Mouse (Mus musculus): Measurements from ENCODE around the gene Srsf5.

- TF ChIP-seq CTCF (conservative IDR thresholded peaks at IDR 0.05; ENCODE audit: low read length), result no peak
- no peak for TF ChIP-seq NANOG (IDR thresholded peaks at IDR 0.05; ENCODE audit: borderline replicate concordance, low read length)
Measured at GRCm38 (mm10) chr12:80993773-80994172, 48.5 kb downstream of the Srsf5 start.

Measured in E14TG2a.4 (cell line).